Mouse (Mus musculus) right cerebral cortex, adult 18-20 months (tissue): ENCODE measurements at regions not wholly inside any gene's neighbourhood (a gene's known extent, or its start where the extent isn't known, plus 50 kb on each side); places are given as distances from the start of the nearest gene placed in this dataset.

ENCODE experiments used
- DNase-seq: peaks from one replicate; pipeline ENCODE4 v3.0.0; 2022; ENCODE audit warnings: mixed read lengths

GRCm38 (mm10) chr3:56302346-56303185 lies 119.1 kb upstream of the Nbea start:
- DNase-seq, result peak; percentile 4

- DNase-seq, result peak; percentile 13
Measured at GRCm38 (mm10) chr3:56300769-56301168, 117.3 kb upstream of the Nbea start.

- no peak for DNase-seq
Measured at GRCm38 (mm10) chr3:56295578-56295977, 112.1 kb upstream of the Nbea start.

- DNase-seq, result no peak
Measured at GRCm38 (mm10) chr3:56281507-56281906, 98.0 kb upstream of the Nbea start.

- DNase-seq, result no peak
Measured at GRCm38 (mm10) chr3:56280330-56280957, 96.9 kb upstream of the Nbea start.

GRCm38 (mm10) chr3:56272587-56272986 lies 89.1 kb upstream of the Nbea start:
- no peak for DNase-seq

GRCm38 (mm10) chr3:56270241-56270830 lies 86.8 kb upstream of the Nbea start:
- DNase-seq, result peak; percentile 15

- DNase-seq, result no peak
Measured at GRCm38 (mm10) chr3:56261800-56262561, 78.5 kb upstream of the Nbea start.

- DNase-seq, result no peak
Measured at GRCm38 (mm10) chr3:56256271-56256670, 72.8 kb upstream of the Nbea start.

- DNase-seq, result no peak
Measured at GRCm38 (mm10) chr3:56244370-56244769, 60.9 kb upstream of the Nbea start.

GRCm38 (mm10) chr3:56238228-56238627 lies 54.7 kb upstream of the Nbea start:
- no peak for DNase-seq

- DNase-seq, result no peak
Measured at GRCm38 (mm10) chr3:56236163-56236562, 52.7 kb upstream of the Nbea start.
